Mouse (Mus musculus) midbrain, embryonic 14.5 days (tissue): ENCODE data around the gene Ccdc152. TPM values are rescaled to one million over a fixed set of nuclear protein-coding genes. Genes with fewer than 3 reads are reported as not detected.

ENCODE experiments used
- ATAC-seq: fragments of 200-750 bp; cut with Nextera tagmentation; 2 replicates; pipeline ENCODE4 v1.8.0; 2017; ENCODE audit warnings: moderate number of reproducible peaks, moderate library complexity; ENCODE audit not compliant: low FRiP score, low TSS enrichment
- DNase-seq: peaks from one replicate; pipeline ENCODE4 v3.0.0-alpha.2; 2015
- H3K27ac ChIP-seq: fragments of 300-500 bp; sonication (generic); replicated peaks from 2 replicates; pipeline ENCODE4 v1.5.1; 2014; ENCODE audit warnings: mild to moderate bottlenecking, low read depth, low read length, moderate library complexity
- H3K27me3 ChIP-seq: fragments of 300-500 bp; sonication (generic); 2 replicates; pipeline ENCODE4 v1.6.1; 2014; ENCODE audit warnings: low read length, control low read depth, mixed read lengths; ENCODE audit not compliant: control insufficient read depth, insufficient read depth
- H3K36me3 ChIP-seq: fragments of 300-500 bp; sonication (generic); 2 replicates; pipeline ENCODE4 v1.6.1; 2014; ENCODE audit warnings: low read length, control low read depth; ENCODE audit not compliant: control insufficient read depth, insufficient read depth
- H3K4me1 ChIP-seq: fragments of 300-500 bp; sonication (generic); 2 replicates; pipeline ENCODE4 v1.6.1; 2014; ENCODE audit warnings: mild to moderate bottlenecking, antibody characterized with exemption, low read length, control low read depth; ENCODE audit not compliant: control insufficient read depth, insufficient read depth
- H3K4me2 ChIP-seq: fragments of 300-500 bp; sonication (generic); 2 replicates; pipeline ENCODE4 v1.6.1; 2014; ENCODE audit warnings: mild to moderate bottlenecking, low read length, moderate library complexity
- H3K4me3 ChIP-seq: fragments of 300-500 bp; sonication (generic); replicated peaks from 2 replicates; pipeline ENCODE4 v1.5.1; 2014; ENCODE audit warnings: low read depth, low read length
- H3K9ac ChIP-seq: fragments of 300-500 bp; sonication (generic); replicated peaks from 2 replicates; pipeline ENCODE4 v1.6.1; 2014; ENCODE audit warnings: mild to moderate bottlenecking, low read length, moderate library complexity
- H3K9me3 ChIP-seq: fragments of 300-500 bp; sonication (generic); 2 replicates; pipeline ENCODE4 v1.6.1; 2016; ENCODE audit warnings: low read length, control low read depth, mixed read lengths; ENCODE audit not compliant: control insufficient read depth
- WGBS: fragments of 180-500 bp; shearing (Covaris S2); extraction: QIAGEN DNeasy Blood & Tissue Kit; methylation state at CpG from one replicate; pipeline ENCODE4 v1.1.7; 2014; 5-methylcytosine and 5-hydroxymethylcytosine counted together
- polyA plus RNA-seq: library from polyadenylated mRNA; unstranded; fragments of >200 nt; fragmentation: Nextera tagmentation; extraction: Ambion mirVana; gene quantifications from 2 replicates; pipeline ENCODE4 v1.2.1, GENCODE M21; 2014

Ccdc152 gene
- polyA plus RNA-seq, 1 experiment from 2014 or later, result 0.17 TPM

DNA sequence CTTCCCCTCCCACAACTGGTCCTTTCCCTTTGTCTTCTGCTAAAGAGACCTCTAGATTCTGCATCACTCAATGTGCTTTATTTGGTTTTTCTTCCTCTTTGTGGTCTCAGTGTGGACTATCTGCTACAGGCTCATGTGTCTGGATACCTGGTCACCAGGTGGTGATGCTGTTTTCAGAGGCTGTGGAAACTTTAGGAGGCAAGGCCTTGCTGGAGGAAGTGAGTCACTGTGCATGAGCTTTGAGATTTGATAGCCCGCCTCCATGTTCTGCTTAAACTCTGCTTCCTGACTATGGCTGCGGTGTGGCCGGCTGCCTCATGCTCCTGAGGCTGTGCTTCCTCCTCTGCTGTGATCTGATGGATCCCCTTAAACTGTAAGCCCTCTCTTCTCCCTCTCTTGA lies 12.9 kb downstream of the Ccdc152 start:
- Histone ChIP-seq H3K36me3 (no peaks in the 10 kb centered on the region), H3K27me3 (no peaks in the 10 kb centered on the region), H3K27ac (no peak overlapping the region), H3K4me2 (no peak overlapping the region), H3K9me3 (no peaks in the 10 kb centered on the region), H3K4me1 (no peaks in the 10 kb centered on the region), H3K9ac (no peak overlapping the region), H3K4me3 (no peak overlapping the region)
- DNase-seq, result no peak
- ATAC-seq, result no peak
- 93% methylated on average over 3 of the region's 3 CpGs for WGBS

DNA sequence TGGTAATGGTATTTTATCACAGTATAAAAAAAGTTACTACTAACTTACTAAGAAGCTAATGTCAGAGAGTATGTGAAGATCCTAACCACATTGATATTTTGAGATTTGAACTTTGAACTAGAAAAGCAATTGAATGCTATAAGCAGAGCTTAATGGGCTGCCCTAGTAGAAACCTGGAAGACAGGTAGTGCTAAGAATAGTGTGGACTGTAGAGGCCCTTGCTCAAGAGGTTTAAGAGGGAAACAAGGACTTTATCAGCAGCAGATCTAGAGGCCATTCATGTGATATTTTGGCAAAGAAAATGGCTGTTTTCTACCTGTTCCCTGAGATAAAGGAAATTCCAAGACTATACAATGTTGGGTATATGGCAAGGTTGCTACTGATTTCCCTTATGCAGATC lies 17.3 kb downstream of the Ccdc152 start:
- H3K27ac ChIP-seq, result no peak overlapping the region

DNA sequence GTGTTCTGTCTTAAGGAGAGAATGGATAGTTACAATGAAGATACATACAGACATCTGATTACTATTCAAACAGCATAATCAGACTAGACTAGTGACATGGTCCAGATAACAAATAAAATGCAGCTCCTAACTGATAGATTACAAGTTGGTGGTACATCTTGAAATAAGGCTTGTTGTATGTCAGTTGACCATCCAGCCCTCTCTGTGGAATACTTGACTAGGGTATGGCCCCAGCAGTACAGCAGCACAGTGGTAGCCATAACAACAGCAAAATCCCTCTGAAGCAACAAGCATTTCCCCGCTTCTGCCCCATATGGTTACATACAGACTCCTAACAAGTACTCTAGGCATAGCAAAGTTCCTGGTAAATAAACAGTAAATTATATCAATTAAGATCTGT lies 21.6 kb downstream of the Ccdc152 start:
- DNase-seq, result no peak
- WGBS, result 51% methylated on average over 1 of the region's 1 CpGs

More for the DNA sequence above, 17.3 kb downstream of the Ccdc152 start:
- ATAC-seq (no peak), DNase-seq (no peak)
- no peaks in the 10 kb centered on the region for H3K36me3 ChIP-seq
- no peak overlapping the region for H3K4me3 ChIP-seq
- H3K9ac ChIP-seq, result no peak overlapping the region
- no peaks in the 10 kb centered on the region for H3K4me1 ChIP-seq
- no peaks in the 10 kb centered on the region for H3K27me3 ChIP-seq
- H3K9me3 ChIP-seq, result no peaks in the 10 kb centered on the region
- no peak overlapping the region for H3K4me2 ChIP-seq

DNA sequence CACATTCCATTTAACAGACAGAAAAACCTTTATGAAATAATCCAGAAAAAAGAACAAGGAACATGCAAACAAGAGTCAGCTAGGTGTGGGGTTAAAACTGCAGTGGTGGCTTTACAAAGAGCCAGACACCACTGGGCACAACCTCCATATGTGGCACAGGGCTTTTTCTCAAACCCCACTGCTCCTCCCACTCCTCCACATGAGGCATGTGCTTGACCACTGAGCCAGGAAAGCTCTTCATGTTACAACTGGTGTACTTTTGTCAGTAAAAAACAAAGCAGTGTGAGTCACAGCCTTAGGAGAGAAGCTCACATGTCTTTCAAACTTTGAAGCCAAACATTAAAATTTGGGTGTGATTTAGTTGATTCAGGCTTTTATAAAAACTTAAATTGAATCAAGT lies 22.1 kb downstream of the Ccdc152 start:
- H3K4me2 ChIP-seq, result no peak overlapping the region
- no peak overlapping the region for H3K9ac ChIP-seq
- DNase-seq (no peak), ATAC-seq (no peak)
- H3K27ac ChIP-seq, result no peak overlapping the region
- H3K27me3 ChIP-seq, result no peaks in the 10 kb centered on the region
- no peaks in the 10 kb centered on the region for H3K4me1 ChIP-seq
- no peaks in the 10 kb centered on the region for H3K9me3 ChIP-seq
- H3K4me3 ChIP-seq, result no peak overlapping the region
- no peaks in the 10 kb centered on the region for H3K36me3 ChIP-seq

More for the DNA sequence above, 21.6 kb downstream of the Ccdc152 start:
- Histone ChIP-seq H3K4me3 (no peak overlapping the region), H3K9ac (no peak overlapping the region), H3K9me3 (no peaks in the 10 kb centered on the region), H3K36me3 (no peaks in the 10 kb centered on the region), H3K27me3 (no peaks in the 10 kb centered on the region), H3K4me2 (no peak overlapping the region), H3K27ac (no peak overlapping the region), H3K4me1 (no peaks in the 10 kb centered on the region)
- ATAC-seq, result no peak

DNA sequence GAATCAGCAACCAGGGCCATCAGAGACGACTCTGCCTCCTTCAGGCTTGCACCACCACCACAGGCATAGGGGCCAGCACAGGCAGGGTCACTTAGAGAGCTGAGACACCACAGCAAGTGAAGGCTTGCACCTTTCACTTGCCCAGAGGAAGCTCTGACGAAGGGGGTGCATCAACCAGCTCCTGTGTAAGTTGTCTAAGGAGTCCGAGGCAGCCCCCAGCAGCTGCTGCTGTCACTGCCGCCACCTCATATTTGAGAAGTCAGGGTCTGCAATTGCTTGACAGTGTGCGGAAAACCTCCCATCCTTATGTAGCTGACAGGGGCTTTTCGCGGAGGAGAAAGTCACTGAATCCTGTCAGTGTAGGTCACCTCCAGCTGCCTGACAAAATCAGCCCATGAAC lies 24.1 kb downstream of the Ccdc152 start:
- Histone ChIP-seq H3K4me2 (no peak overlapping the region), H3K9me3 (no peaks in the 10 kb centered on the region), H3K27ac (no peak overlapping the region), H3K9ac (no peak overlapping the region), H3K4me3 (no peak overlapping the region), H3K4me1 (no peaks in the 10 kb centered on the region), H3K27me3 (no peaks in the 10 kb centered on the region), H3K36me3 (no peaks in the 10 kb centered on the region)
- no peak for DNase-seq
- WGBS, result 80% methylated on average over 7 of the region's 7 CpGs
- no peak for ATAC-seq

DNA sequence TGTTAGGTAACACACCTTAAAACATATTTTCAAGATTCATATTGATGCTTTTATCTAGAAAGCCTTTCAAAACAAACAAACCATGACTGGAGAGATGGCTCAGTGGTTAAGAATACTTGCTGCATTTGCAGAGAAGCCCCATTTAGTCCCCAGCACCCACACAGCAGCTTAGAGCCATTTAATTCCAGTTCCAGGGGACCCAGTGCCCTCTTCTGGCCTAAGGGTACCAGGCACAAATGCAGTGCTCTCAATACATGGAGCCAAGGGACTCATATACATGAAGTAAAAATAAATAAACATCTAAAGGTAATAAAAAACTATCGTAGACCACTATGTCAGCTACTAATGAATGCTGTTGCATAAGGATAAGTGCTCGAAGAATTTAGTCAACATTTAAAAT lies 25.9 kb downstream of the Ccdc152 start:
- H3K27ac ChIP-seq, result no peak overlapping the region
- H3K9ac ChIP-seq, result no peak overlapping the region
- 92% methylated on average over 2 of the region's 2 CpGs for WGBS
- no peak for DNase-seq
- no peaks in the 10 kb centered on the region for H3K36me3 ChIP-seq
- H3K27me3 ChIP-seq, result no peaks in the 10 kb centered on the region
- no peak for ATAC-seq
- H3K4me1 ChIP-seq, result no peaks in the 10 kb centered on the region
- no peak overlapping the region for H3K4me3 ChIP-seq
- no peaks in the 10 kb centered on the region for H3K9me3 ChIP-seq
- H3K4me2 ChIP-seq, result no peak overlapping the region

DNA sequence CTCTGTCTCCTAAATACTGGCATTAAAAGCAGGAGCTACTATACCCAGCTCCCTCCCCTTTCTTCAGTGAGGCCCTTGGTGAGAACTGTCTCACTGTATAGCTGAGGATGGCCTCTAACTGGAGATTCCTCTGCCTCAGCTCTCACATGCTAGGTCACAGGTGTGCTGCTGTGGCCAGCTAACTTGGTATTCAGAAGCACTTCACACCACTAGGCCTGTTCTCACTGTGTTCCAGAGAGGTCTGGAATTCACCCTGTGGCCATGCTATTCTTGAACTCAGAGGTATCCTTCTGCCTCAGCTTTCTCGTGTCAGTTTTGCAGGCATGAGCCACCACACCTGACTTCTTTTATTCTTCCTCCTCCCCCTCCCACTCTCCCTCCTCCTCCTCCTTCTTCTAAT lies 30.1 kb downstream of the Ccdc152 start:
- Histone ChIP-seq H3K9ac (no peak overlapping the region), H3K9me3 (no peaks in the 10 kb centered on the region), H3K27me3 (no peaks in the 10 kb centered on the region), H3K4me3 (no peak overlapping the region), H3K4me1 (no peaks in the 10 kb centered on the region), H3K36me3 (no peaks in the 10 kb centered on the region), H3K4me2 (no peak overlapping the region), H3K27ac (no peak overlapping the region)
- whole genome bisulfite sequencing, result 87% methylated on average over 1 of the region's 1 CpGs
- ATAC-seq, result no peak
- DNase-seq, result no peak

DNA sequence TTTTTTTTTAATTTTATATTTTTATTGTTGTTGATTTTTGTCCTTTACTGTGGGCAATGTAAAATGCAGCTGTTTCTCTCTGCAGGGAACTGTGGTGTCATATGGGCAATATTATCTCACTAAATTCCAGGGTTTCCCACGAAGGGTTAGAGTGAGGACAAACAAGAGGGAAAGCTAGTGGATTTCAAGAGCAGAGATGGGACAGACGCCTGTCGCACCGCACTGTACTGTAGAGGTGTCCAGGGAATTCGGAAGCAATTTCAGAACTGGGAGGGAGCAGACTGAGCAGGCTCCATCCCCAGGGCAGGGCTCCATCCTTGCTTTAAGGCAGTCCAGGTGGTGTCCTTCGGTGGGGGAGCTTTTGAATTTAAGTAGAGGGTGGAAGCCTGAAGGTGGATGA lies 32.1 kb downstream of the Ccdc152 start:
- ATAC-seq (peak; percentile 17; the same call in 1 of the 2 replicates), DNase-seq (no peak)
- Histone ChIP-seq H3K27ac (no peak overlapping the region), H3K4me2 (peak overlapping the region; percentile 26; the same call in 1 of the 2 replicates), H3K36me3 (no peaks in the 10 kb centered on the region), H3K9me3 (no peaks in the 10 kb centered on the region), H3K9ac (no peak overlapping the region), H3K4me3 (0 out of 2 replicates have a peak overlapping the region, but pooled peaks have one; percentile 10), H3K4me1 (no peaks in the 10 kb centered on the region), H3K27me3 (no peaks in the 10 kb centered on the region)
- 60% methylated on average over 6 of the region's 6 CpGs for WGBS

DNA sequence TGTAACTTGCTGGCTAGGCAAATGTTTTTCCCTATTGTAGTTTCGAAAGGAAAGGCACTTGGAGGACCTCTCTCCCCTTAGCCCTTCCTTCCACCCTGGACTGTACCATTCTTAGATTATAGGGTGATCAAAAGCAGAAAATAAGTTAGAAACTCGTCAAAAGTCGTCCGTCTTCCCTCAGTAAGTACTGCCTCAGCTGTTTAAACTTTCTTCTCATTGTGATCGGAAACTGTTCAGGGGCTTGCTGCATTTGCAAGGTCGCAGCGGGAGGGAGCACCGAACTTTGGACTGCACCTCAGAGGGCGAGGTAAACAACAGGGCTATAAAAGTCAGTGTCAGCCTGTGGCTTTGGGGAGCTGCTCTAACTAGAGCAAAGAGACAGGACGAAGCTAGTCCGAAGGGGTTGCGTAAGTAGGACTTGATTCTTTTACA lies 32.7 kb downstream of the Ccdc152 start:
- no peak overlapping the region for H3K27ac ChIP-seq
- H3K4me1 ChIP-seq, result no peaks in the 10 kb centered on the region
- no peak for ATAC-seq
- DNase-seq, result peak; percentile 51
- peak overlapping the region; percentile 47 for H3K4me2 ChIP-seq
- 0 out of 2 replicates have a peak overlapping the region, but pooled peaks have one; percentile 27 for H3K9ac ChIP-seq
- H3K27me3 ChIP-seq, result no peaks in the 10 kb centered on the region
- H3K4me3 ChIP-seq, result peak overlapping the region; percentile 20; the same call in 1 of the 2 replicates
- no peaks in the 10 kb centered on the region for H3K36me3 ChIP-seq
- no peaks in the 10 kb centered on the region for H3K9me3 ChIP-seq
- 3% methylated on average over 12 of the region's 12 CpGs for WGBS
